Mouse (Mus musculus) stomach, postnatal 0 days (tissue): ENCODE data around the gene Zfp292.

ENCODE experiments used
- CTCF ChIP-seq: IDR thresholded peaks from 2 replicates; pipeline ENCODE4 v1.5.1; 2016; ENCODE audit warnings: antibody characterized with exemption, low read depth, mild to moderate bottlenecking, moderate library complexity
- EP300 ChIP-seq: optimal IDR thresholded peaks from 2 replicates; pipeline ENCODE3; 2016; ENCODE audit warnings: antibody characterized with exemption

DNA sequence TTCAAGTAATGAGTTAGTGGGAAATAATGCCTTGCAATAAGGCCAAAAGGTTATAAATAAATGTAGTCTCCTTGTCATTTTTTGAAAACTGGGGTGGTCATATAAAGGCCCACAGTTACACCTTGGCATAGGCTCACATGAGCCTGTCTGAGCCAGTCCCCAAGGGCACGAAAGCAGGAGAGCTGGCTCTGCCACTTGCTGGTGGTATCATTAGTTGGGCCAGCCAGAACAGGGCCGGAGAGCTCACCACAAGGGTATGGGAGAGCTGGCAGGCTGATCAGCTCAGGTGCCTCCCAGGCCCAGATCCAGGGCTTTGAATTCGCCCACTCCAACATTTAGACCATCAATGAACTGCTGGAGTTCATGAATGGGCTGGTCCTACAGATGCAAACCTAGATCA is 96.3 kb downstream of the Zfp292 start:
- TF ChIP-seq CTCF (no peak), EP300 (no peak)
